Mouse (Mus musculus): Measurements from ENCODE around the gene Foxm1.

GRCm38 (mm10) chr6:128383752-128384151, 21.0 kb downstream of the Foxm1 start:
- TF ChIP-seq POLR2A (IDR thresholded peaks at IDR 0.05; ENCODE audit: borderline replicate concordance, extremely low read depth, low read depth, low read length): no peak
- TF ChIP-seq CTCF (IDR thresholded peaks at IDR 0.05; ENCODE audit: insufficient read depth, low read length): no peak
